Mouse (Mus musculus): ENCODE measurements at regions not wholly inside any gene's neighbourhood (a gene's known extent, or its start where the extent isn't known, plus 50 kb on each side); places are given as distances from the start of the nearest gene placed in this dataset.

- no peaks in the 10 kb centered on the region for H3K27me3 ChIP-seq (ENCODE audit: control insufficient read depth, insufficient read depth, low read length)
- no peak overlapping the region for H3K4me3 ChIP-seq (ENCODE audit: low read length)
- no peak for ATAC-seq (ENCODE audit: low FRiP score, low TSS enrichment)
- 95% methylated on average over 3 of the region's 3 CpGs for WGBS
- no peaks in the 10 kb centered on the region for H3K36me3 ChIP-seq (ENCODE audit: control insufficient read depth, insufficient read depth, low read length)
- H3K4me1 ChIP-seq (ENCODE audit: control insufficient read depth, insufficient read depth, low read length) = peaks cover 36% of the 10 kb centered on the region
- H3K4me2 ChIP-seq (replicated peaks; ENCODE audit: low read depth, low read length) = no peak overlapping the region
- H3K9me3 ChIP-seq (ENCODE audit: control insufficient read depth, low read length) = peaks cover 2% of the 10 kb centered on the region; the same call in 1 of the 2 replicates
- H3K9ac ChIP-seq (ENCODE audit: low read depth, low read length) = no peak overlapping the region
- no peak overlapping the region for H3K27ac ChIP-seq (ENCODE audit: low read depth, low read length)
Observed at GRCm38 (mm10) chr12:25298766-25299165, 201.8 kb upstream of the Id2 start.

- Histone ChIP-seq H3K9ac (ENCODE audit: low read depth, low read length) (no peak overlapping the region), H3K4me2 (replicated peaks; ENCODE audit: low read depth, low read length) (no peak overlapping the region), H3K9me3 (ENCODE audit: control insufficient read depth, low read length) (peaks cover 2% of the 10 kb centered on the region; the same call in 1 of the 2 replicates), H3K27me3 (ENCODE audit: control insufficient read depth, insufficient read depth, low read length) (no peaks in the 10 kb centered on the region), H3K4me3 (ENCODE audit: low read length) (no peak overlapping the region), H3K4me1 (ENCODE audit: control insufficient read depth, insufficient read depth, low read length) (peaks cover 29% of the 10 kb centered on the region), H3K27ac (ENCODE audit: low read depth, low read length) (no peak overlapping the region), H3K36me3 (ENCODE audit: control insufficient read depth, insufficient read depth, low read length) (no peaks in the 10 kb centered on the region)
- no peak for ATAC-seq (ENCODE audit: low FRiP score, low TSS enrichment)
Observed at GRCm38 (mm10) chr12:25297960-25298359, 201.0 kb upstream of the Id2 start.

DNA sequence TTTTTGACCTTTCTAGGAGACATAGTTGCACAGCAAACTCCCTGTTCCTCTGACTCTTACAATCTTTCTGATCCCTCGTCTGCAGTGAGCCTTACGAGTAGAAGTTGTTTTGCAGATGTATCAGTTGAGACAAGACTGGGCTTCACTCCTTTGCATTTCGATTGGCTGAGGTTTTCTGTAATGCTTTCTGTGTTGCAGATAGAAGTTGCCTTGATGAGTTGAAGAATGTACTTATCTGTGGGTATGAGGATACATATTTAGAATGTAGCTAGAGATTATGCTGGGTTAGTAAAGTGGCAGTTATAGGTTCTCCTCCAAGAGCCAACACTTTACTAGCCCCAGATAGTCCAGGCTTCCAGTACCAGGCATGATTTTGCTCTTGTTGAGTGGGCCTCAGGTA, 199.7 kb upstream of the Id2 start:
- Histone ChIP-seq H3K36me3 (ENCODE audit: control insufficient read depth, insufficient read depth, low read length) (no peaks in the 10 kb centered on the region), H3K27me3 (ENCODE audit: control insufficient read depth, insufficient read depth, low read length) (no peaks in the 10 kb centered on the region), H3K9ac (ENCODE audit: low read depth, low read length) (no peak overlapping the region), H3K27ac (ENCODE audit: low read depth, low read length) (no peak overlapping the region), H3K4me3 (ENCODE audit: low read length) (no peak overlapping the region), H3K9me3 (ENCODE audit: control insufficient read depth, low read length) (peaks cover 2% of the 10 kb centered on the region; the same call in 1 of the 2 replicates), H3K4me2 (replicated peaks; ENCODE audit: low read depth, low read length) (no peak overlapping the region), H3K4me1 (ENCODE audit: control insufficient read depth, insufficient read depth, low read length) (peaks cover 29% of the 10 kb centered on the region)
- ATAC-seq (ENCODE audit: low FRiP score, low TSS enrichment) = no peak
- 95% methylated on average over 3 of the region's 3 CpGs for WGBS

- Histone ChIP-seq H3K27ac (ENCODE audit: low read depth, low read length) (no peak overlapping the region), H3K4me2 (replicated peaks; ENCODE audit: low read depth, low read length) (no peak overlapping the region), H3K9ac (ENCODE audit: low read depth, low read length) (no peak overlapping the region), H3K9me3 (ENCODE audit: control insufficient read depth, low read length) (peaks cover 2% of the 10 kb centered on the region; the same call in 1 of the 2 replicates), H3K36me3 (ENCODE audit: control insufficient read depth, insufficient read depth, low read length) (no peaks in the 10 kb centered on the region), H3K4me1 (ENCODE audit: control insufficient read depth, insufficient read depth, low read length) (peaks cover 12% of the 10 kb centered on the region), H3K27me3 (ENCODE audit: control insufficient read depth, insufficient read depth, low read length) (no peaks in the 10 kb centered on the region), H3K4me3 (ENCODE audit: low read length) (no peak overlapping the region)
- no peak for ATAC-seq (ENCODE audit: low FRiP score, low TSS enrichment)
- 52% methylated on average over 4 of the region's 4 CpGs for WGBS
Observed at GRCm38 (mm10) chr12:25294179-25295025, 197.5 kb upstream of the Id2 start.

- H3K27me3 ChIP-seq (ENCODE audit: control insufficient read depth, insufficient read depth, low read length) = no peaks in the 10 kb centered on the region
- H3K4me1 ChIP-seq (ENCODE audit: control insufficient read depth, insufficient read depth, low read length) = peaks cover 8% of the 10 kb centered on the region
- 46% methylated on average over 6 of the region's 6 CpGs for WGBS
- no peaks in the 10 kb centered on the region for H3K36me3 ChIP-seq (ENCODE audit: control insufficient read depth, insufficient read depth, low read length)
- H3K4me2 ChIP-seq (replicated peaks; ENCODE audit: low read depth, low read length) = no peak overlapping the region
- peaks cover 2% of the 10 kb centered on the region; the same call in 1 of the 2 replicates for H3K9me3 ChIP-seq (ENCODE audit: control insufficient read depth, low read length)
- H3K27ac ChIP-seq (ENCODE audit: low read depth, low read length) = no peak overlapping the region
- no peak overlapping the region for H3K9ac ChIP-seq (ENCODE audit: low read depth, low read length)
- H3K4me3 ChIP-seq (ENCODE audit: low read length) = no peak overlapping the region
- ATAC-seq (ENCODE audit: low FRiP score, low TSS enrichment) = no peak
Observed at GRCm38 (mm10) chr12:25293470-25294178, 196.7 kb upstream of the Id2 start.

- H3K27me3 ChIP-seq (ENCODE audit: control insufficient read depth, insufficient read depth, low read length) = no peaks in the 10 kb centered on the region
- H3K4me2 ChIP-seq (replicated peaks; ENCODE audit: low read depth, low read length) = no peak overlapping the region
- H3K4me1 ChIP-seq (ENCODE audit: control insufficient read depth, insufficient read depth, low read length) = peaks cover 6% of the 10 kb centered on the region
- H3K9ac ChIP-seq (ENCODE audit: low read depth, low read length) = no peak overlapping the region
- no peaks in the 10 kb centered on the region for H3K36me3 ChIP-seq (ENCODE audit: control insufficient read depth, insufficient read depth, low read length)
- 86% methylated on average over 2 of the region's 2 CpGs for WGBS
- H3K9me3 ChIP-seq (ENCODE audit: control insufficient read depth, low read length) = no peaks in the 10 kb centered on the region
- no peak overlapping the region for H3K27ac ChIP-seq (ENCODE audit: low read depth, low read length)
- no peak overlapping the region for H3K4me3 ChIP-seq (ENCODE audit: low read length)
- no peak for ATAC-seq (ENCODE audit: low FRiP score, low TSS enrichment)
Observed at GRCm38 (mm10) chr12:25289381-25289780, 192.4 kb upstream of the Id2 start.

DNA sequence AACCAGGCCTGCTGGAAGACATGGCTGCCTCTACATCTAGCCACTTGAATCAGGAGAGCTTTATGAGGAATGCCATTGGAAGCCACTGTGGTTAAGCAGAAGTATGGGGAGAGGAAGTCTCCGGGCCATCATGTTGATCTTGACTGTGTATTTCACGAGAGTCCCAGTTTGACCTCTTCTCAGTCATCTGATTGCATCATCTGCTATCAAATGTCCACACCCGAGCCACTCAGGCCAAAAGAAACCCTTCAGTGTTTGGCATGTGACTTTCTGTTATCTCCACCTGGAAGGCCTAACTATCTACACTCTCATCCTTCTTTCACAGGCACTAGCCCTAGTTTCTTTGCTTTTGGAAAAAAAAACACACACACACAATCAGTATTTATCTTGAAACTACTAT, 186.9 kb upstream of the Id2 start:
- no peaks in the 10 kb centered on the region for H3K27me3 ChIP-seq (ENCODE audit: control insufficient read depth, insufficient read depth, low read length)
- no peak for ATAC-seq (ENCODE audit: low FRiP score, low TSS enrichment)
- H3K4me3 ChIP-seq (ENCODE audit: low read length) = no peak overlapping the region
- no peak overlapping the region for H3K9ac ChIP-seq (ENCODE audit: low read depth, low read length)
- H3K4me2 ChIP-seq (replicated peaks; ENCODE audit: low read depth, low read length) = no peak overlapping the region
- peaks cover 7% of the 10 kb centered on the region; the same call in 1 of the 2 replicates for H3K4me1 ChIP-seq (ENCODE audit: control insufficient read depth, insufficient read depth, low read length)
- no peak overlapping the region for H3K27ac ChIP-seq (ENCODE audit: low read depth, low read length)
- WGBS = 63% methylated on average over 3 of the region's 3 CpGs
- no peaks in the 10 kb centered on the region for H3K36me3 ChIP-seq (ENCODE audit: control insufficient read depth, insufficient read depth, low read length)
- no peaks in the 10 kb centered on the region for H3K9me3 ChIP-seq (ENCODE audit: control insufficient read depth, low read length)

- Histone ChIP-seq H3K36me3 (ENCODE audit: control insufficient read depth, insufficient read depth, low read length) (no peaks in the 10 kb centered on the region), H3K27me3 (ENCODE audit: control insufficient read depth, insufficient read depth, low read length) (no peaks in the 10 kb centered on the region), H3K9ac (ENCODE audit: low read depth, low read length) (no peak overlapping the region), H3K4me3 (ENCODE audit: low read length) (no peak overlapping the region), H3K27ac (ENCODE audit: low read depth, low read length) (no peak overlapping the region), H3K9me3 (ENCODE audit: control insufficient read depth, low read length) (no peaks in the 10 kb centered on the region), H3K4me1 (ENCODE audit: control insufficient read depth, insufficient read depth, low read length) (peaks cover 7% of the 10 kb centered on the region; the same call in 1 of the 2 replicates), H3K4me2 (replicated peaks; ENCODE audit: low read depth, low read length) (no peak overlapping the region)
- 50% methylated on average over 1 of the region's 1 CpGs for WGBS
- ATAC-seq (ENCODE audit: low FRiP score, low TSS enrichment) = no peak
Observed at GRCm38 (mm10) chr12:25281438-25281837, 184.5 kb upstream of the Id2 start.
